Mouse (Mus musculus) kidney, postnatal 0 days (tissue): ENCODE measurements around the gene Bola3. TPM values are rescaled to one million over a fixed set of nuclear protein-coding genes. Genes with fewer than 3 reads are reported as not detected.
"Not testable (repeated sequence)": the region's sequence is repeated elsewhere in the genome, so short reads cannot be mapped to it uniquely, and the experiment has no call there.

Source experiments
- ATAC-seq: fragments of 200-750 bp; cut with Nextera tagmentation; replicated peaks from 2 replicates; pipeline ENCODE4 v1.8.0; 2017; ENCODE audit warnings: low read depth, moderate number of reproducible peaks, moderate TSS enrichment, moderate library complexity; ENCODE audit not compliant: low FRiP score
- DNase-seq: peaks from one replicate; pipeline ENCODE4 v3.0.0-alpha.2; 2016; ENCODE audit warnings: low spot score
- H3K27ac ChIP-seq: fragments of 300-500 bp; sonication (generic); 2 replicates; pipeline ENCODE4 v1.5.1; 2014; ENCODE audit warnings: mild to moderate bottlenecking
- H3K27me3 ChIP-seq: fragments of 300-500 bp; sonication (generic); 2 replicates; pipeline ENCODE4 v1.6.1; 2014; ENCODE audit warnings: low read length, mixed read lengths; ENCODE audit not compliant: insufficient read depth
- H3K36me3 ChIP-seq: fragments of 300-500 bp; sonication (generic); 2 replicates; pipeline ENCODE4 v1.6.1; 2014; ENCODE audit warnings: low read length, mixed read lengths; ENCODE audit not compliant: insufficient read depth
- H3K4me1 ChIP-seq: fragments of 300-500 bp; sonication (generic); replicated peaks from 2 replicates; pipeline ENCODE4 v1.6.1; 2014; ENCODE audit warnings: antibody characterized with exemption, low read length, mixed read lengths; ENCODE audit not compliant: insufficient read depth
- H3K4me2 ChIP-seq: fragments of 300-500 bp; sonication (generic); 2 replicates; pipeline ENCODE4 v1.6.1; 2014; ENCODE audit warnings: mild to moderate bottlenecking, low read length, moderate library complexity, mixed read lengths
- H3K4me3 ChIP-seq: fragments of 300-500 bp; sonication (generic); replicated peaks from 2 replicates; pipeline ENCODE4 v1.5.1; 2014; ENCODE audit warnings: low read depth, low read length
- H3K9ac ChIP-seq: fragments of 300-500 bp; sonication (generic); 2 replicates; pipeline ENCODE4 v1.6.1; 2014; ENCODE audit warnings: low read depth, low read length
- H3K9me3 ChIP-seq: fragments of 300-500 bp; sonication (generic); replicated peaks from 2 replicates; pipeline ENCODE4 v1.6.1; 2016; ENCODE audit warnings: low read length, inconsistent platforms, mixed read lengths
- CTCF ChIP-seq: IDR thresholded peaks from 2 replicates; pipeline ENCODE4 v1.5.1; 2016; ENCODE audit warnings: antibody characterized with exemption, low read depth, mild to moderate bottlenecking, moderate library complexity
- WGBS: fragments of 180-500 bp; shearing (Covaris S2); extraction: QIAGEN DNeasy Blood & Tissue Kit; methylation state at CpG from one replicate; pipeline ENCODE4 v1.1.7; 2014; 5-methylcytosine and 5-hydroxymethylcytosine counted together
- polyA plus RNA-seq: library from polyadenylated mRNA; unstranded; fragments of >200 nt; fragmentation: Nextera tagmentation; extraction: Ambion mirVana; gene quantifications from 2 replicates; pipeline ENCODE4 v1.2.1, GENCODE M21; 2015

The Bola3 gene
- polyA plus RNA-seq, 1 experiment from 2014 or later: 242 TPM

DNA sequence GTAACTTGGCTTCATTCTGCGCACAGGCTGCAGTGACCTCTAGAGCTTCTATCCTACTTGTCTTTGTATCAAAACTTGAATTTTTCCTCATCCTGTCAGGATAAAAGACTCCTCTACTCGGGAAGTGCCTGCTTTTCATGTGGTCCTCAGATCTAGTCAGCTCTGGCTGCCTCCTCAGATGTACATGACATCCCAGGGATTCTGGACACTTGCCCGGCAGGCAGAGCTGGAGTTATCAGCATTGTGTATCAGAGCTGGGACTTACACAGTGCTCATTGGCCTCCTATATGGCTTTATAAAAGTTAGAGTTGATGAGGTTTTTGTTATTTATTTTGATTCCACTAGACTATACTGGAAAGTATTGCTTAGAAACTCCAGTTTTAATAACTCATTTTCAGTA lies 7.6 kb upstream of the Bola3 start:
- ATAC-seq (no peak), DNase-seq (no peak)
- no peaks in the 10 kb centered on the region for H3K27me3 ChIP-seq
- no peak overlapping the region for H3K9ac ChIP-seq
- H3K4me1 ChIP-seq: no peaks in the 10 kb centered on the region
- H3K4me2 ChIP-seq: no peak overlapping the region
- 82% methylated on average over 3 of the region's 3 CpGs for WGBS
- H3K9me3 ChIP-seq: no peaks in the 10 kb centered on the region
- H3K27ac ChIP-seq: no peak overlapping the region
- H3K4me3 ChIP-seq: no peak overlapping the region
- H3K36me3 ChIP-seq: peaks cover 48% of the 10 kb centered on the region; the same call in 1 of the 2 replicates
- TF ChIP-seq CTCF: no peak

DNA sequence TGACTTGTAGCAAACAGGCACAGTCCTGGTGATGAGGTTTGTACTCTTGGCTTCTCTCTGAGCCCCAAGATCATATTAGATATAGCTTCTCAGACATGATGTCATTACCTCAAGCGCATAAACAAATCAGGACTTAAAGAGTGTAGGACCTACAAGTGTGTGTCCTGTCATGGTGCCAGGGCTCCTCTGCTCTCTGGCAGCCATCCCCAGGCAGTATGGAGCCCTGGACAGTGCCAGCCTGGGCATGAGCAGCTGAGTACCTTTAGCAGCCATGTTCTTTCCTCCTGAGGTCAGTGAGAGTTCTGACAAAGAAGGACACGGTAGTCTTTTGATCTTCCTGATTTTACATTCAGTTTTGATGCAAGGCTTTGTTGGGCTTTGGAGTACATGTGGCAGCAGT lies 6.0 kb upstream of the Bola3 start:
- Histone ChIP-seq H3K9ac (no peak overlapping the region), H3K4me3 (no peak overlapping the region), H3K27me3 (no peaks in the 10 kb centered on the region), H3K4me1 (no peaks in the 10 kb centered on the region), H3K36me3 (peaks cover 44% of the 10 kb centered on the region; the same call in 1 of the 2 replicates), H3K27ac (no peak overlapping the region), H3K9me3 (no peaks in the 10 kb centered on the region), H3K4me2 (no peak overlapping the region)
- ATAC-seq (no peak), DNase-seq (no peak)
- TF ChIP-seq CTCF: no peak
- WGBS: 93% methylated on average over 2 of the region's 2 CpGs

DNA sequence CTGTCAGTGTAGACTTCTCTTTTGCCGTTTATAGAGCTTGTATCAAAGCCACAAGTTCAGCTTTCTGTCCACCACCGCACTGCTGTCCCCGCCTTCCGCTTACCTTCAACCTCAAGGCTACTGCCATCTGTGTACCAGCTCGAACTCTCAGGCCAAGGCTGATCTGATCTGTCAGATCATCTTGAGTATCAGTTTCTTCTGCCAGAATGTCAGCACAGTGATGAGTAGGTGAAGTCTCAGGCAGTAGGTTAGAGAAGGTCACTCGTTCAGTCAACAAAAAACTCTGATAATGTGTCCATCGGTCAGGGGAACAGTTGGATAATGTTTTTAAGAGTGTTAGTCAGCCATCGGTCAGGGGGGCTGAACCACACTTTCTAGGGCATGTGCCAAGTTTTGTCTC lies 3.7 kb upstream of the Bola3 start:
- peaks cover 24% of the 10 kb centered on the region; the same call in 1 of the 2 replicates for H3K36me3 ChIP-seq
- H3K4me3 ChIP-seq, H3K4me2 ChIP-seq, H3K9ac ChIP-seq, ATAC-seq, H3K27ac ChIP-seq, H3K4me1 ChIP-seq, DNase-seq, H3K27me3 ChIP-seq, H3K9me3 ChIP-seq: not testable (repeated sequence)
- WGBS: 86% methylated on average over 8 of the region's 8 CpGs

DNA sequence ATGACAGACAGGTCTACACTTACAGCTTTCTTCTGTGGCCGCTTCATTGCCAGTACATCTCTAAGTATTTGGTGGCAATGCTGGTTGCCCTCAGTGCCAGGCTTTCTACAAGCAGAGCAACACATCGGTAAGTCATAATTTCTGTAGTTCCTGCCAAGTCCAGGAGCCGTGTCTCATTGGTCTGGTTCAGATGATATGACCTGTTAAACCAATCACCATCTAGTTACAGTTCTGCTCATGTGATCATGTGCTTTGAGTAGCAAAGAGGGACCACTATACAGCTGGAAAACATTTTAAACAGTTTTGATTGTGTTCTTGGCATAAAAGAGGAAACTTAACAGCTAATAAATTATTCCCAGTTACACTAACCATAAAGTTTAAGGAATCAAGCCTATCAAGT lies 1.0 kb upstream of the Bola3 start:
- Histone ChIP-seq H3K4me2 (no peak overlapping the region), H3K9ac (no peak overlapping the region), H3K4me1 (peaks cover 6% of the 10 kb centered on the region), H3K4me3 (no peak overlapping the region), H3K36me3 (peaks cover 3% of the 10 kb centered on the region; the same call in 1 of the 2 replicates), H3K27me3 (no peaks in the 10 kb centered on the region), H3K9me3 (no peaks in the 10 kb centered on the region), H3K27ac (no peak overlapping the region)
- DNase-seq (no peak), ATAC-seq (no peak)
- TF ChIP-seq CTCF: no peak
- 91% methylated on average over 3 of the region's 3 CpGs for WGBS

DNA sequence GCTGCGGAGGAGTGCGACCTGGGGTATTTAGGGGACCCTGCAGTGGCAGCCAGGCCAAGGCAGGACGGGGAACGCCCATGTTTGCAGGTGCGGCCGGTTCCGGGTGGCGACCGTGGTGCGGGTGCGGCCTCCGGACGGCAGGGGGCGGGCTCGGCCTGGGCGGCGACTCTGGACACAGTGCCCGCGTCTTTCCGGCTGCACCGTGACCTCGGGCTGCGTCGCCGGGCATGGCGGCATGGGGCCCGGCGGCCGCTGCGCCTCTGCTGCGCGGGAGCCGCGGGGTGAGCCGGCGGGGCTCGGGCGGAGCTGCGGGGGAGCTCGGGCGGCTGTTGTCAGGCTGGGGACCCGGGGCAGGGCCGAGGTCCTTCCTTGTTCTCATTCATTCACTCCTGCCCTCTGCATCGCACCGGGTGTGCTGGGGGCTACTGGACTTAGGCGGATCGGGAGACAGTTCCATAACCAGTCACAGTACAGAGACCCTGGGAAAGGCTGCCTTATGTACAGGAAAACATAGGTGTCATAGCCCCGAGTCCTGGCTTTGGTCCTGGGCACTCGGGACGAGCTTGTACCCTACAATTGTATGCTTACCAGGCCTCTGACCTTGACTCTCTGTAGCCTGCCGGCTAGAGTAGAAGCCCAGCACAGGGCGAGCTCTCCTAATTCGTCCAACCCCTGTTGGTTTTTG lies 469 bp downstream of the Bola3 start:
- peak; percentile 83 for DNase-seq
- Histone ChIP-seq H3K4me1 (peaks cover 6% of the 10 kb centered on the region), H3K4me2 (peak overlapping the region; percentile 88), H3K36me3 (peaks cover 11% of the 10 kb centered on the region), H3K9me3 (no peaks in the 10 kb centered on the region), H3K27ac (no peak overlapping the region; the same call in 1 of the 2 replicates), H3K4me3 (peak overlapping the region; percentile 92), H3K9ac (peak overlapping the region; percentile 88), H3K27me3 (no peaks in the 10 kb centered on the region)
- ATAC-seq: peak; percentile 95
- under 1% methylated on average over 53 of the region's 53 CpGs for WGBS
- peak; percentile 83 for TF ChIP-seq CTCF

DNA sequence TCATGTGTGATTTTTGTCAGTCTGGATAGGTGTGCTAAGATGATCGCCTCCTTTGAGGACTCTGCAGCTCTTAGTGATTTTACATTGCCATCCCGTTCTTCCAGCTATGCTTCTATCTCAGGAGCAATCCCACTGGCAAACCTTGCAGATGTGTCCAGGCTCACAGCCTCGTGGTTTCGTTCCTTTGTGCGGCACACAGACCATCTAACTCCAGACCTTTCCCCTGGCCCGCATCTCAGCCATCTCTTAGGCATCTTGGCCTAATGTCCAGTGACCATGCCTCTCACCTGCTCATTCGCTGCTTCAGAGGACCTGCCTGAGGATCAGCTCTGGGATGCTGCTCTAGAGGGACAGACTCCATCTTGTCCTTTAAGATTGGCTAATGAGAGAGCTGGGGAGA lies 1.2 kb downstream of the Bola3 start:
- Histone ChIP-seq H3K27me3 (no peaks in the 10 kb centered on the region), H3K4me3 (peak overlapping the region; percentile 92), H3K4me2 (peak overlapping the region; percentile 88), H3K4me1 (peaks cover 6% of the 10 kb centered on the region), H3K36me3 (peaks cover 11% of the 10 kb centered on the region), H3K27ac (no peak overlapping the region), H3K9me3 (no peaks in the 10 kb centered on the region), H3K9ac (peak overlapping the region; percentile 88)
- ATAC-seq (no peak), DNase-seq (no peak)
- 77% methylated on average over 7 of the region's 7 CpGs for WGBS
- TF ChIP-seq CTCF: no peak
